Mouse (Mus musculus) liver, embryonic 16.5 days (tissue): ENCODE data around the gene Gm45140. TPM values are rescaled to one million over a fixed set of nuclear protein-coding genes. Genes with fewer than 3 reads are reported as not detected.
"Not testable (repeated sequence)": the region's sequence is repeated elsewhere in the genome, so short reads cannot be mapped to it uniquely, and the experiment has no call there.

Experiments used
- ATAC-seq: fragments of 200-750 bp; cut with Nextera tagmentation; 2 replicates; pipeline ENCODE4 v1.8.0; 2017; ENCODE audit warnings: low read depth, mild to moderate bottlenecking, moderate number of reproducible peaks, moderate library complexity
- H3K27ac ChIP-seq: fragments of 300-500 bp; sonication (generic); 2 replicates; pipeline ENCODE4 v1.5.1; 2014; ENCODE audit warnings: mild to moderate bottlenecking, low read length
- H3K27me3 ChIP-seq: fragments of 300-500 bp; sonication (generic); 2 replicates; pipeline ENCODE4 v1.6.1; 2014; ENCODE audit warnings: low read depth, low read length, mixed read lengths; ENCODE audit not compliant: control insufficient read depth, insufficient read depth
- H3K36me3 ChIP-seq: fragments of 300-500 bp; sonication (generic); 2 replicates; pipeline ENCODE4 v1.6.1; 2014; ENCODE audit warnings: mild to moderate bottlenecking; ENCODE audit not compliant: control insufficient read depth, insufficient read depth
- H3K4me1 ChIP-seq: fragments of 300-500 bp; sonication (generic); 2 replicates; pipeline ENCODE4 v1.6.1; 2014; ENCODE audit warnings: low read depth, low read length, mixed read lengths; ENCODE audit not compliant: control insufficient read depth
- H3K4me2 ChIP-seq: fragments of 300-500 bp; sonication (generic); 2 replicates; pipeline ENCODE4 v1.6.1; 2014; ENCODE audit warnings: low read depth, low read length, mixed read lengths
- H3K4me3 ChIP-seq: fragments of 300-500 bp; sonication (generic); 2 replicates; pipeline ENCODE4 v1.5.1; 2014; ENCODE audit warnings: low read depth, mild to moderate bottlenecking, low read length
- H3K9ac ChIP-seq: fragments of 300-500 bp; sonication (generic); 2 replicates; pipeline ENCODE4 v1.6.1; 2014; ENCODE audit warnings: low read depth, low read length
- H3K9me3 ChIP-seq: fragments of 300-500 bp; sonication (generic); replicated peaks from 2 replicates; pipeline ENCODE4 v1.6.1; 2016; ENCODE audit warnings: low read length; ENCODE audit not compliant: control insufficient read depth
- WGBS: fragments of 180-500 bp; shearing (Covaris S2); extraction: QIAGEN DNeasy Blood & Tissue Kit; methylation state at CpG from one replicate; pipeline ENCODE4 v1.1.7; 2014; ENCODE audit not compliant: insufficient replicate concordance; 5-methylcytosine and 5-hydroxymethylcytosine counted together
- polyA plus RNA-seq: library from polyadenylated mRNA; unstranded; fragments of >200 nt; fragmentation: Nextera tagmentation; extraction: Ambion mirVana; gene quantifications from 2 replicates; pipeline ENCODE4 v1.2.1, GENCODE M21; 2015

The Gm45140 gene
- polyA plus RNA-seq, 1 experiment from 2014 or later, result 4.6 TPM

DNA sequence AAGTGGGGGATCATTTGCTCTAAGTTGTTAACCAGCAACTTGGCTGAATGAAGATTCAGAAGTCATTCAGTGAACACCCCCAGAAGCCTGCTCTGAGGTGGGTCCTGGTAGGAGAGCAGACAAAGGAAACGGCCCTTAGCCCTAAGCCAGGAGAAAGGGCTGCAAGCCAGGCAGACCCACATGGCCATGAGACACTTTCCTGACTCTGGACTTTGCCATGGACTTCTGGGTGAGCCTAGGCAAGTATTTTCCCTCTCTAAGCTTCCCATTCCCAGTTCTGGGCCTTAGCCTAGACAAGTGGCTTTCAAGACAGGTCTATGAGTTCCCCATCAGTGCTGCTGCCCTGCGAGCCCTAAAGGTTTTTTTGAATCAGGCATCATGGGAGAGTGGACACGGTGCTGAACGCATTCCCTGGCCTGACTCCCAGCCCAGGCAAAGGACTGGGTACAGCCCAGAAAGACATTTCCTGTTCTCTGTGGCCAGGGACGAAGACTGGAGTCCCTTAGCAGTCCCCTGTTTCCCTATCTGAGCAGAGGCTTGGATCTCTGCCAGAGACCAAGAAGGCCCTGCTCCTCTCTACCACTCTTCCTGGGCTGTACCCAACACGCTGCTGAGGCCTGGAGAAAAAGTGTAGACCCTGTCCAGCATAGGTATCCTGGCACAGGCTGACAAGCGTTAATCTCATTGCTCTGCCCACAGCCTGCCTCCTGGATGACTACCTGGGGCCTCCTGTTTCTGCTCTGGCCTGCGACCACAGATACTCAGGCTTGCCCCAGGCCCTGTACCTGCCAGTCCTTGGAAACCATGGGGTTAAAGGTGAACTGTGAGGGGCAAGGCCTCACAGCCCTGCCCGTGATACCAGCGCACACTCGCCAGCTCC lies 57.1 kb downstream of the Gm45140 start:
- no peaks in the 10 kb centered on the region for H3K9me3 ChIP-seq
- 44% methylated on average over 11 of the region's 11 CpGs for WGBS
- H3K4me1 ChIP-seq, result peaks cover 34% of the 10 kb centered on the region
- H3K36me3 ChIP-seq, result no peaks in the 10 kb centered on the region
- no peak overlapping the region for H3K4me3 ChIP-seq
- ATAC-seq, result no peak
- peak overlapping the region; percentile 36 for H3K27ac ChIP-seq
- no peaks in the 10 kb centered on the region for H3K27me3 ChIP-seq
- H3K4me2 ChIP-seq, result no peak overlapping the region; the same call in 1 of the 2 replicates
- peak overlapping the region; percentile 49 for H3K9ac ChIP-seq

DNA sequence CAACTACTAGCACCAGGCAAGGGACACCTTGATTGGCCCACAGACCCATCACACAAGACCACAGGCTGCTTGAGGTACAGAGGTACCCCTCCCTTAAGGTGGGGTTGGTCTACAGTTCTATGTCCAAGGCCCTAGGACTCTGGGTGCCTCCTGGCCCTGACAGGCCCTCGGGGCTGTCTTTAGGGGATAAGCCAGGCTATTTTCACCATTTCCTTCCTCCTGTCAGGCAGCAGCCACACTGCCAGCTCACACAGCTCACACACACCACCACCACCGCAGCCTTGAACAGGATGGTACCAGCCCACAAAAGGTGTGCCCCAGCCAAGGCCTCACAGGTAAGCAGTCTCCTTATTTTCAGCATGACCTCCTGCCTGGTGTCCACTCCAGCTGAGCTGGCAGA lies 57.8 kb downstream of the Gm45140 start, which contains the start of gene Gp9:
TSS of gene Gp9 (plus strand) at position 231 of the 400 bp plus-strand sequence.
- WGBS, result 17% methylated on average over 2 of the region's 2 CpGs
- Histone ChIP-seq H3K4me3 (peak within 1 kb of the TSS; percentile 49), H3K27ac (peak within 1 kb of the TSS; percentile 89), H3K36me3 (no peaks in the 10 kb centered on the region), H3K9me3 (no peaks in the 10 kb centered on the region), H3K4me1 (peaks cover 34% of the 10 kb centered on the region), H3K4me2 (peak within 1 kb of the TSS; percentile 73), H3K27me3 (no peaks in the 10 kb centered on the region), H3K9ac (peak within 1 kb of the TSS; percentile 59)
- no peak for ATAC-seq

DNA sequence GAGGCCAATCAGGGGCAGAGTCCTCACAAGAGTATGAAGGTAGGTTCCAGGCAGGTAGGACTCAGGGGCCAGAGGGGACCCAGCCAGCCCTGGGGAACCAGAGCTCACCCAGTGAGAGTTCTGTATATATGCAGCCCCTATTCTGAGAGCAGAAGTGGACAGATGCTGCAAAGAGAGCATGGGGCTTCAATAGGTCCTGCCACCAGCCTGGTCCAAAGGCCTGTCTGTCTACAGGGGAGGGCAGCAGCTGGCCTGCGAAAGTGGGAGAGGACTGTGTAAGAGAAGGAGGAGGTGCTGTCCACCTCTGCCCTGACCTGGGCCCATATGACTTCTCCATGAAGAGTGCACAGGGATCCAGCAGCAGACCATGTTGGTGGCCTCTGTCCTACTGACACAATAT lies 58.9 kb downstream of the Gm45140 start:
- Histone ChIP-seq H3K4me2 (peak overlapping the region; percentile 73), H3K9ac (peak overlapping the region; percentile 59), H3K27ac (peak overlapping the region; percentile 89), H3K4me3 (peak overlapping the region; percentile 49), H3K27me3 (no peaks in the 10 kb centered on the region), H3K4me1 (peaks cover 34% of the 10 kb centered on the region), H3K9me3 (no peaks in the 10 kb centered on the region), H3K36me3 (no peaks in the 10 kb centered on the region)
- ATAC-seq, result no peak; the same call in 1 of the 2 replicates
- WGBS, result 60% methylated on average over 1 of the region's 1 CpGs

DNA sequence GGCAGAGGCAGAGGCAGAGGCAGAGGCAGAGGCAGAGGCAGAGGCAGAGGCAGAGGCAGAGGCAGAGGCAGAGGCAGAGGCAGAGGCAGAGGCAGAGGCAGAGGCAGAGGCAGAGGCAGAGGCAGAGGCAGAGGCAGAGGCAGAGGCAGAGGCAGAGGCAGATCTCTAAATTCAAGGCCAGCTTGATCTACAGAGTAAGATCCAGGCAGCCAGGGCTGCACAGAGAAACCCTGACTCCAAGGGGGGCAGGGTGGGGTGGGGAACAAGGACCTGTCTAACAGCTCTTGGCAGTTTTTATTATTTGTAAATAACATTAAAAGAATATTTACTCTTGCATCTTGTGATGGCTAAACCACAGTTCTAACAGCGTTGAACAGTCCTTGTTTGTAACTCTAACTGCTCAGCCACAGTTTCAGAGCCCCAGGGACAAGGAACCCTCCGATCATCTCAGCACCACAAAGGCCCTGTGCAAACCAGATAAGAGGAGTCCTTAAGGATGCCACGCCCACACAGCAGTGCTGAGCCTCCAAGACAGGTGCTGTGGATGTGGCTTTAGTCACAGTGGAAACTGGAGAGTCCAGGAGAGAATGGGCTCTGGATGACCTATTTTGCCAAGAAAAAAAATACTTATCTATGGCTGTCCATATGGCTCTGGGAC lies 59.9 kb downstream of the Gm45140 start:
- no peaks in the 10 kb centered on the region for H3K9me3 ChIP-seq
- H3K27me3 ChIP-seq, result no peaks in the 10 kb centered on the region
- no peaks in the 10 kb centered on the region for H3K36me3 ChIP-seq
- H3K4me2 ChIP-seq, result peak overlapping the region; percentile 73
- 17% methylated on average over 3 of the region's 3 CpGs for WGBS
- H3K4me1 ChIP-seq, result peaks cover 34% of the 10 kb centered on the region
- H3K9ac ChIP-seq, result peak overlapping the region; percentile 59
- peak overlapping the region; percentile 49 for H3K4me3 ChIP-seq
- H3K27ac ChIP-seq, result peak overlapping the region; percentile 89
- peak; percentile 99 for ATAC-seq

DNA sequence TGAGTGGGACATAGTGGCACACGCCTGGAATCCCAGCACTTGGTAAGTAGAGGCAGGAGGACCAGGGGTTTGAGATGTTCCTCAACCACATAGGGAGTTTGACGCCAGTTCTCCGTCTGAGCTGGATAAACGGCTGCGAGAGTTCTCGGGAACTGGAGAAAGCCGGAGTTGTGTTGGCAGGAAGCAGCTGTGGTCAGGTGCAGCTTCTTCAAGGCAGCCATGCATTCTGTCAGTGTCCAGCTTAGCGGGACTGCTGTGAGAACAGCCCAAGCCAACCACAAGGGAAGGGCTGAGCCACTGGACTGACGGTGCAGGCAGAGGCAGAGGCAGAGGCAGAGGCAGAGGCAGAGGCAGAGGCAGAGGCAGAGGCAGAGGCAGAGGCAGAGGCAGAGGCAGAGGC lies 60.7 kb downstream of the Gm45140 start:
- 44% methylated on average over 9 of the region's 9 CpGs for WGBS
- Histone ChIP-seq H3K4me3 (no peak overlapping the region), H3K4me1 (peaks cover 34% of the 10 kb centered on the region), H3K27ac (no peak overlapping the region), H3K4me2 (no peak overlapping the region), H3K27me3 (no peaks in the 10 kb centered on the region), H3K9ac (no peak overlapping the region), H3K9me3 (no peaks in the 10 kb centered on the region), H3K36me3 (no peaks in the 10 kb centered on the region)
- no peak for ATAC-seq

DNA sequence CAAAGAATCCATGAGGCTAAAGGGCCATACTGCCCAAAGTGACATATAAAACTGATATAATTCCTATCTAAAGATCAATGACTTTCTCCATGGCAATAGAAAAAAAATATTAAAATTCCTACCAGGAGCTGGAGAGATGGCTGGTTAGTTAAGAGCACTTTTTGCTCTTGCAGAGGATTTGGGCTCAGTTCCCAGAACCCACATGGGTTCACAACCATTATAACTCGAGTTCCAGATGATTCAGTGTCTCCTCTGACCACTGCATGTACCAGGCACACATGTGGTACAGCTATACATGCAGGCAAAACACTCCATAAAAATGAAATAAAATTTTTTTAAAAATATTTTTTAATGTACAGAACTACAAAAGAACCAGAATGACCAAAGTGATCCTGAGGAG lies 61.1 kb downstream of the Gm45140 start:
- Histone ChIP-seq H3K27me3 (no peaks in the 10 kb centered on the region), H3K36me3 (no peaks in the 10 kb centered on the region), H3K9me3 (no peaks in the 10 kb centered on the region), H3K4me2 (no peak overlapping the region), H3K4me3 (no peak overlapping the region), H3K4me1 (peaks cover 34% of the 10 kb centered on the region), H3K9ac (no peak overlapping the region), H3K27ac (no peak overlapping the region)
- WGBS, result 28% methylated on average over 1 of the region's 1 CpGs
- ATAC-seq, result no peak

DNA sequence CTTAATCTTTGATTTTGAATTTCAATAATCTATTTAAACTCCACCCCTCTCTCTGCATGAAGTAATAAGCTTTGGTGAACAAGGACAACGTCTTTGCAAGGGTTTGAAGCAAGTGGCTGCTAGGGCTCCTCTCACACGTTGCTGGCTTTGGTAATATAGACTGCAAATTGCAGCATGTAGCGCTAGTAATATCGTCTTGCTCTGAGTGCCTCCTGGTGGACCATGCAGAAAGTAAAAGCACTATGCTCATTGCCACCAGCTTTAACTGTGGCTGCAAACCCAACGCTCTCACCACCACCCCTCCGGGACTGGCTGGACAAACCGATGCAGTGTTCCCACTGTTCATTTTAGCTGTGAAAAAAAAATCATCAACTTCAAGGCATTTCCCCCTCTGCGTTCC lies 65.0 kb downstream of the Gm45140 start:
- 40% methylated on average over 8 of the region's 8 CpGs for WGBS
- H3K4me1 ChIP-seq, result peaks cover 1% of the 10 kb centered on the region; the same call in 1 of the 2 replicates

DNA sequence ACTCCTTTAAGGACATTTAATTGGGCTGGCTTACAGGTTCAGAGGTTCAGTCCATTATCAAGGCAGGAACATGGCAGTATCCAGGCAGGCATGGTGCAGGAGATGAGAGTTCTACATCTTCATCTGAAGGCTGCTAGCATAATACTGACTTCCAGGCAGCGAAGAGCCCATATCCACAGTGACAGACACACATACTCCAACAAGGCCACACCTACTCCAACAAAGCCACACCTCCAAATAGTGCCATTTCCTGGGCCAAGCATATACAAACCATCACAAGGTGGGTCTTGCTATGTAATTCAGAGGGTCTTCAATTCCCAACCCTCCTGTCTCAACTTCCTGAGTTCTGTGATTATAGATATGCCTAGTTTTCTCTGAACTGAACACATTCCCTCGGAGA lies 71.3 kb downstream of the Gm45140 start:
- not testable (repeated sequence) for ATAC-seq

More for the DNA sequence above, 65.0 kb downstream of the Gm45140 start:
- Histone ChIP-seq H3K27ac (no peak overlapping the region), H3K36me3 (no peaks in the 10 kb centered on the region), H3K27me3 (no peaks in the 10 kb centered on the region), H3K4me3 (no peak overlapping the region), H3K4me2 (no peak overlapping the region), H3K9me3 (no peaks in the 10 kb centered on the region), H3K9ac (no peak overlapping the region)
- peak; percentile 47 for ATAC-seq

More for the DNA sequence above, 71.3 kb downstream of the Gm45140 start:
- H3K36me3 ChIP-seq, H3K4me3 ChIP-seq, H3K9me3 ChIP-seq, H3K4me2 ChIP-seq, H3K27ac ChIP-seq, H3K27me3 ChIP-seq, H3K9ac ChIP-seq: not testable (repeated sequence)
- WGBS, result 86% methylated on average over 2 of the region's 2 CpGs
- peaks cover 33% of the 10 kb centered on the region for H3K4me1 ChIP-seq
